Mouse (Mus musculus): ENCODE measurements around the gene Tcerg1l. TPM values are rescaled to one million over a fixed set of nuclear protein-coding genes. Genes with fewer than 3 reads are reported as not detected.

The Tcerg1l gene
- polyA plus RNA-seq, 1 experiment from 2014 or later: 1.4 TPM

GRCm38 (mm10) chr7:138199333-138200058, 198.0 kb downstream of the Tcerg1l start:
- DNase-seq (ENCODE audit: low spot score): no peak
- 27% methylated on average over 10 of the region's 10 CpGs for WGBS

DNA sequence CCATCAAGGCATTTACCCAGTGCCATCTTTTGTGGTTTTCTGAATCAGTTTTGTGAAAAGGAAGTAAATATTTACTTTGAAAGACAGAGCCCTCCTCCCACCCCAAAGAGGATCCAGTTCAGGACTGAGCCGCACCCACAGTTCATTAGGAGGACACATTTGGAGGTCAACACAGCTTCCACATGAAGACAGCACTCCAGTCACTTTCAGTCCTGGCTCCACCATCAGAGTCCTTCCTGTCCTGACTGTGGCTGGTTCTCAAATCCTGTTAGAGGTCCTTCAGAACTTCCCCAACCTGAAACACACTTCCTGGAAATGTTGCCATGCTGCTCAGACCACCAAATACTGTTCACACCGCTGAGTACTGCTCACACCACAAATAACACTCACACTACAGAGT, 201.4 kb downstream of the Tcerg1l start:
- H3K4me3 ChIP-seq: no peak overlapping the region
- no peaks in the 10 kb centered on the region for H3K9me3 ChIP-seq (replicated peaks)
- peaks cover 25% of the 10 kb centered on the region for H3K4me1 ChIP-seq
- H3K27me3 ChIP-seq (ENCODE audit: low read depth, poor library complexity, severe bottlenecking): no peaks in the 10 kb centered on the region
- 90% methylated on average over 2 of the region's 2 CpGs for WGBS
- DNase-seq (ENCODE audit: low spot score): no peak
- no peak overlapping the region for H3K27ac ChIP-seq
- H3K36me3 ChIP-seq: no peaks in the 10 kb centered on the region

More at GRCm38 (mm10) chr7:138199333-138200058, 198.0 kb downstream of the Tcerg1l start:
- H3K9me3 ChIP-seq (replicated peaks): no peaks in the 10 kb centered on the region
- H3K27ac ChIP-seq: 0 out of 2 replicates have a peak overlapping the region, but pooled peaks have one; percentile 14
- H3K36me3 ChIP-seq: no peaks in the 10 kb centered on the region
- peaks cover 36% of the 10 kb centered on the region for H3K4me1 ChIP-seq
- no peak overlapping the region for H3K4me3 ChIP-seq
- no peaks in the 10 kb centered on the region for H3K27me3 ChIP-seq (ENCODE audit: low read depth, poor library complexity, severe bottlenecking)

DNA sequence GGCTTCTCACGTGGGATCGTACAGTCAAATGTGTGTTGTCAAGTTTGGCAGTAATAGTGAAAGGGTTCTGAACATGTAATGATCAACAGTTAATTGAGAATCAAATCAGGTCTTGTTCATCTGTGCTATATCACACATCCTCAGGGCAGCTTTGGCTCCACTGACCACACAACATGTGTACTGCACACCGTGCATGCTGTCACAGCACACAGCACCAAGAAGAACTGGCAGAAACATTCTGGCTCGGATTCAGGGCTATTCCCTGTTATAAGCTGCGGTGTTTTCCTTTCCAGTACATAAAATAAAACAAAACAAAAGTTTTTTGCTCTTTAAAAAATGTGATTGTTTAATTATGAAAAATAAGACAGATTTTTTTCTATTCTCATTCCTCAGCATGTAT, 213.3 kb downstream of the Tcerg1l start:
- Histone ChIP-seq H3K27me3 (ENCODE audit: low read depth, poor library complexity, severe bottlenecking) (no peaks in the 10 kb centered on the region), H3K27ac (no peak overlapping the region), H3K36me3 (no peaks in the 10 kb centered on the region), H3K4me3 (no peak overlapping the region), H3K9me3 (replicated peaks) (no peaks in the 10 kb centered on the region), H3K4me1 (no peaks in the 10 kb centered on the region)
- no peak for DNase-seq (ENCODE audit: low spot score)
- 94% methylated on average over 5 of the region's 5 CpGs for WGBS

GRCm38 (mm10) chr7:138182216-138182615, 215.3 kb downstream of the Tcerg1l start:
- 76% methylated on average over 3 of the region's 3 CpGs for WGBS
- no peak overlapping the region for H3K4me3 ChIP-seq

GRCm38 (mm10) chr7:138178617-138179016, 218.9 kb downstream of the Tcerg1l start:
- 85% methylated on average over 2 of the region's 2 CpGs for WGBS
- Histone ChIP-seq H3K27ac (no peak overlapping the region), H3K27me3 (ENCODE audit: low read depth, poor library complexity, severe bottlenecking) (no peaks in the 10 kb centered on the region), H3K4me1 (no peaks in the 10 kb centered on the region), H3K4me3 (no peak overlapping the region), H3K9me3 (replicated peaks) (no peaks in the 10 kb centered on the region), H3K36me3 (no peaks in the 10 kb centered on the region)
- DNase-seq (ENCODE audit: low spot score): no peak

More at GRCm38 (mm10) chr7:138182216-138182615, 215.3 kb downstream of the Tcerg1l start:
- H3K27ac ChIP-seq: no peak overlapping the region
- DNase-seq (ENCODE audit: low spot score): no peak
- no peaks in the 10 kb centered on the region for H3K4me1 ChIP-seq
- H3K9me3 ChIP-seq (replicated peaks): no peaks in the 10 kb centered on the region
- H3K27me3 ChIP-seq (ENCODE audit: low read depth, poor library complexity, severe bottlenecking): no peaks in the 10 kb centered on the region
- no peaks in the 10 kb centered on the region for H3K36me3 ChIP-seq

DNA sequence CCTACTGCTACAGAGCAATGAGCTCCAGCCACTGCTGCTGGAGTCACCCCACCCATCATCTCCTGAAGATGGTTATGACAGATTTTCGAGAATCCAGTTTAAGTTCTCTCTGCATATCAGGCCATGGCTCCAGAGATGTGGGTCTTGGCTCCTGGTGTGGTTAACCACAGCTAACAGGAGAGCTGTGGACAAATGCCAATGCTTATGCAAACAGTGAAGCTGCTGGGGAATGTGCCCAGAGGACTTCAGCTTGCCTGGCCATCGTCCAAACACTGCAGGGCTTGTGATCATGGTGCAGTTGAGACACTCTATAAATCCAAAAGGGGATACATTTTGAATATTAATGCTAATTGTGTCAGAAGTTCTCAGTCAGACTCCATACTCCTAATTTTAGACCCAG, 221.5 kb downstream of the Tcerg1l start:
- 82% methylated on average over 2 of the region's 2 CpGs for WGBS
- Histone ChIP-seq H3K36me3 (no peaks in the 10 kb centered on the region), H3K4me3 (no peak overlapping the region), H3K27me3 (ENCODE audit: low read depth, poor library complexity, severe bottlenecking) (no peaks in the 10 kb centered on the region), H3K4me1 (no peaks in the 10 kb centered on the region), H3K27ac (no peak overlapping the region), H3K9me3 (replicated peaks) (no peaks in the 10 kb centered on the region)
- no peak for DNase-seq (ENCODE audit: low spot score)

DNA sequence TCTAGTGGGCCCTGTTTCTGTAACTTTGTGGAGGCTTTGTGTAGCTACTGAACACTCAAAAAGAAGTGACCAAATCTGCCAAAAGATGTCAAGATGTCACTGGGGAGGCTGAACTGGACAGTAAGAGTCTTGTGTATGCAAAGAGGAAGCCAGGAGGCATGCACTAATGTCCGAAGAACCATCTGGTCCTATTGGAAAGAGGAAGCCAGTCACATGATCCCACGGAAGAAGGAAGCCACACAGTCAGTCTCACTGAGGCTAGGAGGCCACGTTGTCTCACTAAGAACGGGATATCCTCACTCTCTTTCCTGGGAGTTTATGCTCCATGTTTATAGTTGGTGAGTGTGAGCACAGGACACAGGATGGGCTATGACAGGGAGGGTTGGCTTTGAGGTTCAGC, 227.1 kb downstream of the Tcerg1l start:
- no peaks in the 10 kb centered on the region for H3K9me3 ChIP-seq (replicated peaks)
- H3K4me3 ChIP-seq: no peak overlapping the region
- H3K27me3 ChIP-seq (ENCODE audit: low read depth, poor library complexity, severe bottlenecking): no peaks in the 10 kb centered on the region
- DNase-seq (ENCODE audit: low spot score): no peak
- 85% methylated on average over 4 of the region's 4 CpGs for WGBS
- H3K4me1 ChIP-seq: no peaks in the 10 kb centered on the region
- no peaks in the 10 kb centered on the region for H3K36me3 ChIP-seq
- H3K27ac ChIP-seq: no peak overlapping the region
